Comparison of ENCODE assay signal across 8 mouse cellular contexts in the genomic region with DNA sequence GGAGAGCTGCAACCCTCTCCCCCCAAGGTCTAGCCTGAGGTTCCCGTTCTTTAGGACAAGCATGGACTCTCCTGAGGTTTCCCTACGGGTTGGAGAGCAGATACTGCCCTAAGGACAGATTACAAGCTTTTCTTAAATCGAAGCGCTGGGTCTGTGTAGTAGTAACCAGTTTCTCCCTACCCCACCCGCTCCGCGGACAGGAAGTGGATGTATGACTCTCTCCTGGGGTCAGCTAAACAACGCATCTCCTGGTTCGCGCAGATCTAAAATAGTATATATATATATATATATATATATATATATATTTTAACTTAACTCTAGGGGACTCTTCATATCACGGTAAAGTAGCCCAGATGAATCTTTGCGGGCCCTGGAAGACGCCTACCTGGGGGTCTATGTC. TPM values are rescaled to one million over a fixed set of nuclear protein-coding genes. Genes with fewer than 3 reads are reported as not detected.
DNase-seq lines count a peak whose midpoint lies in the region; ATAC-seq and TF ChIP-seq lines count a peak whose summit lies in the region.

No protein-coding gene starts in this region.

- H3K9me3 ChIP-seq in ES-E14 (ENCODE audit: control insufficient read depth, insufficient read depth, low read depth, low read length) = no peaks in the 10 kb centered on the region
- H3K9me3 ChIP-seq in heart, embryonic 16.5 days (replicated peaks; ENCODE audit: control insufficient read depth, low read length) = no peaks in the 10 kb centered on the region
- H3K9me3 ChIP-seq in midbrain, embryonic 10.5 days (replicated peaks) = no peaks in the 10 kb centered on the region

- no peaks in the 10 kb centered on the region for H3K36me3 ChIP-seq in ES-E14 (ENCODE audit: control insufficient read depth, insufficient read depth, low read length, poor library complexity, severe bottlenecking)
- H3K36me3 ChIP-seq in heart, embryonic 16.5 days (ENCODE audit: control insufficient read depth, insufficient read depth) = no peaks in the 10 kb centered on the region
- H3K36me3 ChIP-seq in midbrain, embryonic 10.5 days = no peaks in the 10 kb centered on the region

- peak overlapping the region; percentile 71; the same call in 1 of the 2 replicates for H3K9ac ChIP-seq in ES-E14 (ENCODE audit: insufficient read depth, low read depth, low read length, poor library complexity, severe bottlenecking)
- H3K9ac ChIP-seq in heart, embryonic 16.5 days (ENCODE audit: low read length) = peak overlapping the region; percentile 80

- ATAC-seq in heart, embryonic 16.5 days (replicated peaks; ENCODE audit: extremely low read depth, insufficient read depth, low FRiP score) = peak; percentile 12; the same call in 1 of the 2 replicates

- DNase-seq in heart, adult 11 months = peak; percentile 85
- no peak for DNase-seq in heart, adult 18-20 months
- DNase-seq in ES-E14 (ENCODE audit: low read depth, low spot score) = no peak
- DNase-seq in midbrain, embryonic 10.5 days (ENCODE audit: low spot score) = no peak
- no peak for DNase-seq in B cell, adult 2 months
- no peak for DNase-seq in spleen, postnatal 10 days (ENCODE audit: low spot score in 2 of 2)
- no peak for DNase-seq in thymus, postnatal 36 days

- H3K4me3 ChIP-seq in ES-E14 (ENCODE audit: insufficient read depth in 1 of 2, low read depth in 1 of 2, low read length in 2 of 2, poor library complexity in 1 of 2, severe bottlenecking in 1 of 2) = peak overlapping the region; percentile 54 to 63; a peak in 3 of 4 replicates
- peak overlapping the region; percentile 65 for H3K4me3 ChIP-seq in heart, embryonic 16.5 days (ENCODE audit: low read length)
- peak overlapping the region; percentile 69 for H3K4me3 ChIP-seq in midbrain, embryonic 10.5 days

- in situ Hi-C loops in ES-E14 (cut with MboI; ENCODE audit: low sequenced_read_pairs in 2 of 2, unreplicated experiment in 2 of 2) = no loop called here

- 4% methylated on average over 13 of the region's 13 CpGs for WGBS in heart, embryonic 16.5 days
- 16% methylated on average over 13 of the region's 13 CpGs for WGBS in midbrain, embryonic 10.5 days

- H3K27me3 ChIP-seq in heart, embryonic 16.5 days (ENCODE audit: control insufficient read depth, insufficient read depth, low read length) = no peaks in the 10 kb centered on the region
- peaks cover 13% of the 10 kb centered on the region for H3K27me3 ChIP-seq in midbrain, embryonic 10.5 days (ENCODE audit: low read depth, poor library complexity, severe bottlenecking)

- no peak overlapping the region for H3K27ac ChIP-seq in ES-E14 (ENCODE audit: insufficient read depth, low read depth, low read length, poor library complexity, severe bottlenecking)
- H3K27ac ChIP-seq in heart, embryonic 16.5 days (ENCODE audit: low read length) = no peak overlapping the region
- H3K27ac ChIP-seq in midbrain, embryonic 10.5 days (replicated peaks) = peak overlapping the region; percentile 79

- H3K4me1 ChIP-seq in ES-E14 (ENCODE audit: control insufficient read depth in 2 of 2, insufficient read depth in 2 of 2, low read length in 2 of 2, poor library complexity in 1 of 2) = peaks cover 0 to 6% of the 10 kb centered on the region in 2 experiments; a peak in 1 of 4 replicates
- peaks cover 5% of the 10 kb centered on the region; the same call in 1 of the 2 replicates for H3K4me1 ChIP-seq in heart, embryonic 16.5 days (ENCODE audit: control insufficient read depth, insufficient read depth, low read length)
- H3K4me1 ChIP-seq in midbrain, embryonic 10.5 days = peaks cover 24% of the 10 kb centered on the region

- H3K4me2 ChIP-seq in heart, embryonic 16.5 days (ENCODE audit: low read depth, low read length) = peak overlapping the region; percentile 78

TF ChIP-seq in ES-E14, 5 proteins besides CTCF, POLR2A, EP300 and RAD21:
- TF ChIP-seq ZC3H11A (IDR thresholded peaks at IDR 0.05; ENCODE audit: borderline replicate concordance, low read depth, low read length) (no peak), ZNF384 (IDR thresholded peaks at IDR 0.05; ENCODE audit: low read depth, low read length) (no peak), HCFC1 (IDR thresholded peaks at IDR 0.05; ENCODE audit: borderline replicate concordance, insufficient read depth, low read length) (no peak), MAFK (IDR thresholded peaks at IDR 0.05; ENCODE audit: insufficient read depth, low read depth, low read length) (no peak), CHD2 (IDR thresholded peaks at IDR 0.05; ENCODE audit: low read depth, low read length) (no peak)

RNA-seq across cellular contexts. Expression of gene Hebp2, which starts 0.6 kb away (rescaled TPM):
- under 1 TPM; 0.44 to 0.50 TPM for total RNA-seq in heart, adult 18-20 months (2021)
- total RNA-seq in ES-E14 (2012; rRNA removed) = 2.0 and 5.3 TPM in 2 replicates
- 11.9 and 12.8 TPM in 2 replicates for polyA plus RNA-seq in heart, embryonic 16.5 days (2015; fragmentation: Nextera tagmentation; extraction: Ambion mirVana)
- polyA plus RNA-seq in midbrain, embryonic 10.5 days (2016; fragmentation: Nextera tagmentation; extraction: Ambion mirVana) = 14.7 and 14.8 TPM in 2 replicates
